Mouse (Mus musculus): ENCODE measurements around the gene Nup107.

Gene Nup107

GRCm38 (mm10) chr10:117803870-117804850 lies 11.7 kb upstream of the Nup107 start:
- no peak for DNase-seq (ENCODE audit: low read depth, low spot score)

- DNase-seq (ENCODE audit: low read depth, low spot score) = no peak
Measured at GRCm38 (mm10) chr10:117801886-117802285, 9.4 kb upstream of the Nup107 start.

- DNase-seq (ENCODE audit: low read depth, low spot score) = no peak
Measured at GRCm38 (mm10) chr10:117799806-117800205, 7.3 kb upstream of the Nup107 start.

- no peak for DNase-seq (ENCODE audit: low read depth, low spot score)
Measured at GRCm38 (mm10) chr10:117798436-117799035, 6.0 kb upstream of the Nup107 start.

GRCm38 (mm10) chr10:117797684-117798083 lies 5.2 kb upstream of the Nup107 start:
- no peak for DNase-seq (ENCODE audit: low read depth, low spot score)

GRCm38 (mm10) chr10:117797106-117797505 lies 4.6 kb upstream of the Nup107 start:
- no peak for DNase-seq (ENCODE audit: low read depth, low spot score)

GRCm38 (mm10) chr10:117796181-117796580 lies 3.7 kb upstream of the Nup107 start:
- no peak for DNase-seq (ENCODE audit: low read depth, low spot score)

- DNase-seq (ENCODE audit: low read depth, low spot score) = no peak
Measured at GRCm38 (mm10) chr10:117795206-117795605, 2.7 kb upstream of the Nup107 start.

- no peak for DNase-seq (ENCODE audit: low read depth, low spot score)
Measured at GRCm38 (mm10) chr10:117793436-117794030, 1.0 kb upstream of the Nup107 start.

- no peak for DNase-seq (ENCODE audit: low read depth, low spot score)
Measured at GRCm38 (mm10) chr10:117791171-117791470, 1.4 kb downstream of the Nup107 start.

GRCm38 (mm10) chr10:117790421-117791170 lies 1.9 kb downstream of the Nup107 start:
- no peak for DNase-seq (ENCODE audit: low read depth, low spot score)

GRCm38 (mm10) chr10:117790011-117790410 lies 2.5 kb downstream of the Nup107 start:
- no peak for DNase-seq (ENCODE audit: low read depth, low spot score)

- DNase-seq (ENCODE audit: low read depth, low spot score) = no peak
Measured at GRCm38 (mm10) chr10:117784646-117785045, 7.9 kb downstream of the Nup107 start.

- no peak for DNase-seq (ENCODE audit: low read depth, low spot score)
Measured at GRCm38 (mm10) chr10:117783786-117784420, 8.6 kb downstream of the Nup107 start.

GRCm38 (mm10) chr10:117782491-117783260 lies 9.8 kb downstream of the Nup107 start:
- no peak for DNase-seq (ENCODE audit: low read depth, low spot score)

GRCm38 (mm10) chr10:117782056-117782455 lies 10.4 kb downstream of the Nup107 start:
- DNase-seq (ENCODE audit: low read depth, low spot score) = no peak

GRCm38 (mm10) chr10:117781021-117781725 lies 11.3 kb downstream of the Nup107 start:
- no peak for DNase-seq (ENCODE audit: low read depth, low spot score)

- no peak for DNase-seq (ENCODE audit: low read depth, low spot score)
Measured at GRCm38 (mm10) chr10:117780306-117780911, 12.1 kb downstream of the Nup107 start.

- DNase-seq (ENCODE audit: low read depth, low spot score) = no peak
Measured at GRCm38 (mm10) chr10:117779581-117780305, 12.8 kb downstream of the Nup107 start.

Measured in forelimb bud, embryonic 11.5 days (tissue).